Mouse (Mus musculus): ENCODE measurements around the gene E2f4. TPM values are rescaled to one million over a fixed set of nuclear protein-coding genes. Genes with fewer than 3 reads are reported as not detected.

The E2f4 gene
- polyA plus RNA-seq, 1 experiment from 2014 or later = 117 TPM

GRCm38 (mm10) chr8:105295256-105295655, 2.2 kb upstream of the E2f4 start:
- no peak for ATAC-seq (ENCODE audit: low FRiP score, low TSS enrichment)
- H3K36me3 ChIP-seq (ENCODE audit: control insufficient read depth, insufficient read depth, low read length) = peaks cover 15% of the 10 kb centered on the region
- H3K9me3 ChIP-seq (ENCODE audit: control insufficient read depth, low read length) = no peaks in the 10 kb centered on the region
- peak overlapping the region; percentile 16; the same call in 1 of the 2 replicates for H3K4me3 ChIP-seq (ENCODE audit: low read length)
- 74% methylated on average over 11 of the region's 11 CpGs for WGBS
- H3K9ac ChIP-seq (ENCODE audit: low read depth, low read length) = no peak overlapping the region
- 0 out of 2 replicates have a peak overlapping the region, but pooled peaks have one; percentile 7 for H3K27ac ChIP-seq (ENCODE audit: low read depth, low read length)
- H3K27me3 ChIP-seq (ENCODE audit: control insufficient read depth, insufficient read depth, low read length) = peaks cover 5% of the 10 kb centered on the region; the same call in 1 of the 2 replicates
- H3K4me1 ChIP-seq (ENCODE audit: control insufficient read depth, insufficient read depth, low read length) = peaks cover 17% of the 10 kb centered on the region
- peak overlapping the region; percentile 29; the same call in 1 of the 2 replicates for H3K4me2 ChIP-seq (replicated peaks; ENCODE audit: low read depth, low read length)

DNA sequence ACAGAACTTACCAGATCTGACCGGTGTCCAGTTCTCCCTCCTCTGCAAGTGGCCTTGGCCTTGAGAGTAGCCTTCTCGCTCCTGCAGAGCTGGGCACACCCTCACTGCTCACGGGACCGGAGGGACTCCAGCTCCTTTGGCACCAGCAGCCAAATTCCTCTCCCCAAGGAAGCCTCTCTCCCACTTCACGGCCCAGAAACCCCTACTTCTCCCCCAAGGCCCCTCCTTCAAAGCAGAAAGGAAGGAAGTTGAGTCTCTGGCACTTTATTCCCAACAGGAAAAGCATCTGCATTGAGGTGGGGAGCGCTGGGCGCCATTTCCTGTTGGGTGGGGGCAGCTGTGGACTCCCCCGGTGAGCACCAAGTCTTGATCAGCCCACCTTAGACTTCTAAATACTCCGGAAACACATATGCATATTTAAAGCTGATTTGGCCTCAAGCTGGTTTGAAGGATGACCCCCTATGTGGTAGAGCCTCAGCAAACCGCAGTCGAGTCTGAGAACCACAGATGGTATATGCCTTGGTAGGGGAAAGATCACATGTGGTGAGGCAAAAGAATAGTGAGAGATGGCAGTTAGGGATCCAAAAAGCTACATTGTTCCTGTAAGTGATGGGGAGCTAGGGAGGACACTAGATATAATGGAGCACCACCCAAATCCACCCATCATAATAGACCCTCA, 1.4 kb upstream of the E2f4 start, which contains the start of gene Exoc3l:
TSS of gene Exoc3l (minus strand) at position 207 of the 679 bp plus-strand sequence.
- ATAC-seq (ENCODE audit: low FRiP score, low TSS enrichment) = no peak
- Histone ChIP-seq H3K9ac (ENCODE audit: low read depth, low read length) (no peak within 1 kb of the TSS), H3K9me3 (ENCODE audit: control insufficient read depth, low read length) (no peaks in the 10 kb centered on the region), H3K27ac (ENCODE audit: low read depth, low read length) (peak within 1 kb of the TSS; percentile 37; the same call in 1 of the 2 replicates), H3K36me3 (ENCODE audit: control insufficient read depth, insufficient read depth, low read length) (peaks cover 22% of the 10 kb centered on the region), H3K4me3 (ENCODE audit: low read length) (peak within 1 kb of the TSS; percentile 96), H3K27me3 (ENCODE audit: control insufficient read depth, insufficient read depth, low read length) (no peaks in the 10 kb centered on the region), H3K4me1 (ENCODE audit: control insufficient read depth, insufficient read depth, low read length) (peaks cover 13% of the 10 kb centered on the region), H3K4me2 (replicated peaks; ENCODE audit: low read depth, low read length) (peak within 1 kb of the TSS; percentile 91)
- 58% methylated on average over 11 of the region's 11 CpGs for WGBS

- no peaks in the 10 kb centered on the region for H3K27me3 ChIP-seq (ENCODE audit: control insufficient read depth, insufficient read depth, low read length)
- peaks cover 13% of the 10 kb centered on the region for H3K4me1 ChIP-seq (ENCODE audit: control insufficient read depth, insufficient read depth, low read length)
- H3K27ac ChIP-seq (ENCODE audit: low read depth, low read length) = peak overlapping the region; percentile 37; the same call in 1 of the 2 replicates
- ATAC-seq (ENCODE audit: low FRiP score, low TSS enrichment) = no peak
- H3K9ac ChIP-seq (ENCODE audit: low read depth, low read length) = peak overlapping the region; percentile 93
- peak overlapping the region; percentile 91 for H3K4me2 ChIP-seq (replicated peaks; ENCODE audit: low read depth, low read length)
- 53% methylated on average over 18 of the region's 18 CpGs for WGBS
- no peaks in the 10 kb centered on the region for H3K9me3 ChIP-seq (ENCODE audit: control insufficient read depth, low read length)
- peak overlapping the region; percentile 96 for H3K4me3 ChIP-seq (ENCODE audit: low read length)
- peaks cover 45% of the 10 kb centered on the region for H3K36me3 ChIP-seq (ENCODE audit: control insufficient read depth, insufficient read depth, low read length)
Observed at GRCm38 (mm10) chr8:105298351-105299252, 1.1 kb downstream of the E2f4 start.

DNA sequence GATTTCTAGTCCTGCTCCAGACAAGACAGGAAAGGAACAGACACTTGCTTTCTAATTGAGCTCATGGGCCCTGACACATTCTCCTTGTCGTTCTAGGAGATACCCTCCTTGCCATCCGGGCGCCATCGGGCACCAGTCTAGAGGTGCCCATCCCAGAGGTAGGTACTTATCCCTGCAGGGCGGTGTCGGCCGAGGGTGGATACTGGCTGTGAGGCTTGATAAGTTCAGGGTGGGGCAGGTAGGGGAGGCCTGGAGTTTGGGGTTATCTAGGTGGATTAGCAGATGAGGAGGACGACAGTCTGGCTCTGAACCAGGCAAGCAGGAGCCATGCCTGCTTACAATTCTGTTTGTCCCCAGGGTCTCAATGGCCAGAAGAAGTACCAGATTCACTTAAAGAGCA, 2.5 kb downstream of the E2f4 start:
- Histone ChIP-seq H3K27me3 (ENCODE audit: control insufficient read depth, insufficient read depth, low read length) (no peaks in the 10 kb centered on the region), H3K36me3 (ENCODE audit: control insufficient read depth, insufficient read depth, low read length) (peaks cover 57% of the 10 kb centered on the region), H3K4me3 (ENCODE audit: low read length) (no peak overlapping the region), H3K4me2 (replicated peaks; ENCODE audit: low read depth, low read length) (no peak overlapping the region), H3K9me3 (ENCODE audit: control insufficient read depth, low read length) (no peaks in the 10 kb centered on the region), H3K27ac (ENCODE audit: low read depth, low read length) (no peak overlapping the region), H3K9ac (ENCODE audit: low read depth, low read length) (no peak overlapping the region), H3K4me1 (ENCODE audit: control insufficient read depth, insufficient read depth, low read length) (peaks cover 19% of the 10 kb centered on the region)
- ATAC-seq (ENCODE audit: low FRiP score, low TSS enrichment) = no peak
- WGBS = 92% methylated on average over 8 of the region's 8 CpGs

GRCm38 (mm10) chr8:105303396-105303795, 5.9 kb downstream of the E2f4 start:
- 87% methylated on average over 8 of the region's 8 CpGs for WGBS
- Histone ChIP-seq H3K4me2 (replicated peaks; ENCODE audit: low read depth, low read length) (no peak overlapping the region), H3K4me3 (ENCODE audit: low read length) (no peak overlapping the region), H3K27ac (ENCODE audit: low read depth, low read length) (no peak overlapping the region), H3K4me1 (ENCODE audit: control insufficient read depth, insufficient read depth, low read length) (peaks cover 25% of the 10 kb centered on the region), H3K9me3 (ENCODE audit: control insufficient read depth, low read length) (no peaks in the 10 kb centered on the region), H3K36me3 (ENCODE audit: control insufficient read depth, insufficient read depth, low read length) (peaks cover 67% of the 10 kb centered on the region), H3K9ac (ENCODE audit: low read depth, low read length) (no peak overlapping the region), H3K27me3 (ENCODE audit: control insufficient read depth, insufficient read depth, low read length) (no peaks in the 10 kb centered on the region)
- ATAC-seq (ENCODE audit: low FRiP score, low TSS enrichment) = no peak

DNA sequence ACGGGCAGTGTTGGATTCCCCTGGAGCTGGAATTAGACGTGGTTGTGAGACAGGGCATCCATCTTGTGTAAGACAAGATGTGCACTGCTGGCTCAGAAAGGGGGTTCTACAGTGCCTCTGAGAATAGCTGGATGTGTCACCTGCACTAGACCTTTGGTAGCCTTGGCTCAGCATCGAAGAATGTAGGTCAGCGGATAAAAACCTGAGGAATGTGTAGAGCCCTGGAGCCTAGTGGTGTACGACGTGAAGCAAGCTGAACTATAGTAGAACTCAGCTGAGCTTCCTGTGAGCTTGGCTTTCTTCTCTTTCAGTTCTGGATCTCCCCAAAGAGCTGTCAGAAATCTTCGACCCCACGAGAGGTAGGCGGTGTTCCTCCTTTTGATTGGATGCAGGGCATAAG, 6.4 kb downstream of the E2f4 start:
- Histone ChIP-seq H3K4me1 (ENCODE audit: control insufficient read depth, insufficient read depth, low read length) (peaks cover 20% of the 10 kb centered on the region; the same call in 1 of the 2 replicates), H3K36me3 (ENCODE audit: control insufficient read depth, insufficient read depth, low read length) (peaks cover 68% of the 10 kb centered on the region), H3K27me3 (ENCODE audit: control insufficient read depth, insufficient read depth, low read length) (no peaks in the 10 kb centered on the region), H3K9me3 (ENCODE audit: control insufficient read depth, low read length) (no peaks in the 10 kb centered on the region), H3K4me3 (ENCODE audit: low read length) (no peak overlapping the region), H3K27ac (ENCODE audit: low read depth, low read length) (no peak overlapping the region), H3K9ac (ENCODE audit: low read depth, low read length) (no peak overlapping the region), H3K4me2 (replicated peaks; ENCODE audit: low read depth, low read length) (no peak overlapping the region)
- WGBS = 84% methylated on average over 9 of the region's 9 CpGs
- ATAC-seq (ENCODE audit: low FRiP score, low TSS enrichment) = no peak

DNA sequence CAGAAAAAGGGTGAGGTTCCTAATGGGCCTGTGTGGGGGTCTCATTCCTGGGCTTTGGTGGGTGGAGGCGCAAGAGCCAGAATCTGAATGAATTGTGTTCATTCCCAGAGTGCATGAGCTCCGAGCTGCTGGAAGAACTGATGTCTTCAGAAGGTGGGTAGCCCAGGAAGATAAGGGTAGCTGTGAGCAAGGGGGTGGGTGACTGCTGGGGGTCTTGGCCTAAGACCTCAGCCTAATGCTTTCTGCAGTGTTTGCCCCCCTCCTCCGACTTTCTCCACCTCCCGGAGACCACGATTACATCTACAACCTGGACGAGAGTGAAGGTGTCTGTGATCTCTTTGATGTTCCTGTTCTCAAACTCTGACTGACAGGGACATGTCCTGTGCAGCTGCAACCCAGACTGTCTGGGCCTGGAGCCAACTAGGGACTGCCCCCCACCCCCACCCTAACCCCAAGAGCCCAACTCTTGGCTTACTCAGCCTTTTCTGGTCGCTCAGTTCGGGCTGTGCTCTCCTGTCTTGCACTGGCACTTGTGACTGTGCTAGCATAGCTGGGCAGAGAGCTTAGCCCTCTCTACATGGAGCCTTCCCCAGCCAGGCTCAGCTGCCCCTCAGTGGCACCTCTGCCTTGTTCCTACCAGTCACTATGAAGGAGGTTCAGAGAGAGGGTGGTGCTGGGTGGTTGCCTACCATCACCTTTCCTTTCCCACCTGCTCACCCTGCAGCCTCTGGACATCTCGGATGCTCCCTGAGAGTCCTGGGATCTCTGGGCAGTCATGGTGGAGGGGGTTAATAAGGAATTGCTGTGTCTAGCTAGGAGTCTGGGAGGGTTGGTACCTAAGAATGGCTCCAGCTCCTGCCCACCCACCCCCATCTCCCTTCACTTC, 7.1 kb downstream of the E2f4 start:
- Histone ChIP-seq H3K4me1 (ENCODE audit: control insufficient read depth, insufficient read depth, low read length) (peaks cover 18% of the 10 kb centered on the region; the same call in 1 of the 2 replicates), H3K9me3 (ENCODE audit: control insufficient read depth, low read length) (no peaks in the 10 kb centered on the region), H3K4me3 (ENCODE audit: low read length) (no peak overlapping the region), H3K27me3 (ENCODE audit: control insufficient read depth, insufficient read depth, low read length) (no peaks in the 10 kb centered on the region), H3K9ac (ENCODE audit: low read depth, low read length) (no peak overlapping the region), H3K27ac (ENCODE audit: low read depth, low read length) (peak overlapping the region; percentile 55), H3K36me3 (ENCODE audit: control insufficient read depth, insufficient read depth, low read length) (peaks cover 69% of the 10 kb centered on the region), H3K4me2 (replicated peaks; ENCODE audit: low read depth, low read length) (no peak overlapping the region)
- ATAC-seq (ENCODE audit: low FRiP score, low TSS enrichment) = peak; percentile 10
- WGBS = 75% methylated on average over 9 of the region's 9 CpGs
